Mouse (Mus musculus) ovary, postnatal 14 days (tissue): ENCODE measurements around the gene Tmem158.

Experiments
- DNase-seq: peaks from one replicate; pipeline ENCODE4 v3.0.0; 2022; ENCODE audit warnings: low spot score

Gene Tmem158

GRCm38 (mm10) chr9:123245146-123245545, 15.4 kb downstream of the Tmem158 start:
- DNase-seq, result no peak

- no peak for DNase-seq
Measured at GRCm38 (mm10) chr9:123243988-123244387, 16.6 kb downstream of the Tmem158 start.

DNA sequence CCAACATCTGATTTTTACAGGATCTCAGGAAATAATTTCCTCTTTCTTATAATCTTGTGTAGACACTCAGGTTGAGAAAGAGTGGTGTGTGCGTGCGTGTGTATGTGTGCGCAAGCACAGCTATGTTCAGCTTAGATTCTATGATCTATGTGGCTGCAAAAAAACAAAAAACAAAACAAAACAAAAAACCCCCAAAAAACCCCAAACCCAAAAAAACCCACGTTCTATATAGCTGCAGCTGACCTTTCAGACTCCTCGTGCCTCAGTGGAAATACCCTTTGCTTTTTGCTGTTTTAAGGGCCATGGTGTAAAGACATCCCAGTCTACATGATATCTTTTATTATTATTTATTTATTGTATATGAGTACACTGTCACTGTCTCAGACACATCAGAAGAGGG, 19.4 kb downstream of the Tmem158 start:
- no peak for DNase-seq

DNA sequence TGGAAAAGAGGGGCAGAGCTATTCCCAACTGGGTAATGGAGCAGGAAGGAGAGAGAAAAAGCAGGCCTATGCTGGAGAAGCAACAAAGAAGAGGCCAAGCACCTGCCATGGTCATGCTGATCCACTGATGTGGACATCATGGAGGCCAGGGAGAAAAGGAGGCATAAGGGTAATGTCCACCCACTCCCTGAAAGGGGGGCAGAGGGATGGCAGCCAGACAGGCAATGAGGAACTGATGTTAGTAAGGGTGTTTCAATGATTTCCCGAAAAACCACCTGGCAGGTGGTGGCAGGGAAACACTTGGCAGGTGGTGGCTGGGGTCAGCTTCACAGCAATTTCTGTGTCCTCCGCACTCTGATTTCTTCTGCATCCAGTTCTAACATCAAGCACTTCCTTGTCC, 19.8 kb downstream of the Tmem158 start:
- no peak for DNase-seq

DNA sequence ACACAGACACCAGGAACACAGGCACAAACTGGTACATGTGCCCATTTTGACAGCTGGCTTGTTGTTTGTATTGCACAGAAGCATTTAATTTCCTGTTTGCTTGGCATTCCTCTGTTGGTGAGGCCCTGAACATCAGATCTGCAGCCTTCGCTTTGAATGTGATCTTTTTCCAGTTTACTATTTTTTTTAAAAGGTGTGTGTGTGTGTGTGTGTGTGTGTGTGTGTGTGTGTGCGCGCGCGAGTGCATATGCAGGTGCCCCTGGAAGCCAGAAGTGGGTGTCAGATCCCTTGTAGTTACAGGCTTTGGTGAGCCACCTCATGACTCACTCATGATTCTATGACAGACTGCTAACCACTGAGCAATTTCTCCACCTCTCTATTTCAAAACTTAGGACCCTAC, 20.3 kb downstream of the Tmem158 start:
- DNase-seq, result no peak

DNA sequence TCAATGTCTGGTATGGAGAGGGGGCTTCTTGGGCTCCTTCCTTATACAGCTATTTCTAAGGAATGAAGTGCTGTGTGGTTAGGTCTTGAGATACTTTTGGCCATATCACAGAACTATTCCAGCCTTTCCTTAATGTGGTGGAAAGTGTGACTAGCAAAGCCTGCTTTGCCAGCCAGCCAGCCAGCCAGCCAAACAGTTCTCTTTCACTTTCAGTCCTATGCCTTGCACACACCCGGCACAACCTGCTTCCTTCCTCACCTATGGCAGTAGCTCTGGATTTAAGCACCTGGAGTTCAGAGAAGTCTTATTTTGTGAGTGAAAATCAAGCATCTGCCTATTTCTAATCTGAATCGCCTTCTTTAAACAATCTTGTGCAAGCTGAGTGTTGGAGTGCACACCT, 20.9 kb downstream of the Tmem158 start:
- DNase-seq, result no peak

DNA sequence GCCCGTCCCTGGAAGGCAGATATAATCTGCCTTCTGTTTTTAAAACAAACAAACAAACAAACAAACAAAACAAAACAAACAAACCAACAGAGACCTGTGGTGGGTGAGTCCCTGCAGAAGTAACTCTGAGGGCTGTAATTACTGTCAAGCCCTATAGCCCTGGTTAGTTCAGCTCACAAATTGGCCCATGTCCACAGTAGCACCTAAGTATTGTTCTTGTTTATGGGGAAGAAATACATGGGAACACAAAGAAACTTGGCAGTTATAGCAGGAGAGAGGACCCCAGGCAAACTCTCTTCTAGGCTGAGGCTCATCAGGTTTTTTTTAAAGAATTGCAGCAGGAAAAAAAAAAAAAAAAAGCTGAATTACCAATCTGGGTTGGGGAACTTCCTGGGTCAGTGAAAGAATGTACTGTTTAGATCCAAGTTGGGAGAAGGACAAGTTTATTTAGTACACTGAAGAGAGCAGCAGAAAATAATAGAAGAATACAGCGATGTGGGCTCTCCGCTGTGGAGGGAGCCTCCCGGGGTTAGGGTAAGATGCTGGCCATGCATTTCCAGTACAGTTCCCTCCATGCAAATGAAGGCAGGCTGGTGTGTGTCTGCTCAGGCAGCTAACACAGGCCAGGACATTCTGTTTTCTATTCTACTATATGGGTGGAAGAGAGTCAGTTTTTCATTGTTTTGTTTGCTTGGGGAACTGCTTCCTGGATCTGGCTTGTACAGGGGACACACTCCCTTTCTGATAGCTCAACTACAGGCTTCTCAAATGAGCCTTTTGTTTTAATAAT, 22.1 kb downstream of the Tmem158 start:
- DNase-seq, result no peak

DNA sequence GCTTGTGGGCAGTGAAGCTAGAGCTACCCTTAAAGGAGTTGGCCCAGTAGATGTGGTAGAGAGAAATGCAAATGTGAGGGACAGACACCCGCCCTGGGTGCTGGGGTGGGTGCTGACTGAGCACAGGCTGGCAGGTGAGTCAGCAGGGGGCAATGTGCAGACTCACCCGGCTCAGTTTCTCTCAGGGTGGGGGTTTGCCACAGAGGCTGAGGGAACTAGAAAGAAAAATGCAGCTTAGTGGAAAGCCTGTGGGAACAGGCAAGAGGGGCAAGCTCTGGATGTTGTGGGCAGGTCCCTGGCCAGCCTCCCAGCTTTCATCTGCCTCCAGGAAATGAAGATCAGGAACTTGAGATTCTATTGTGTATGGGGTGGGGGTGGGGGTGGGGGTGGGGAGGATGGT, 22.8 kb downstream of the Tmem158 start:
- peak; percentile 31 for DNase-seq

DNA sequence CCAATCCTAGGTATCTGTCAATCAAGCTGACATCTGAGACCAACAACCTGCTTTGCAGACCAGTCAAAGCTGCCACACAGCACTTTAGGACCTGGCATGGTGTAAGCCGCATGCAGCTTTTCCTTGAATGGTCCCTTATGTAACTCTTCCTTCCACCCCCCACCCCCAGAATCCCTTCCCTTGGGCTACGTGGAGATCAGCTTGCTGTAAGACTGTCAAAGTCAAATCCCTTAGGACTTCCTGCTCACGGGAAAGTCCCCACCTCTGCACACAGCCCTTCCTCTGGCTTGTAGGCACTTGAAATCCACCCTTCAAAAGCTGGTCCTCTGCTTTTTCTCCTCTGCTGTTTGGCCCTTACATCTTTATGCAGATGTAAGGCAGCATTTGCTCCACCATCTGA, 24.9 kb downstream of the Tmem158 start:
- DNase-seq, result no peak

DNA sequence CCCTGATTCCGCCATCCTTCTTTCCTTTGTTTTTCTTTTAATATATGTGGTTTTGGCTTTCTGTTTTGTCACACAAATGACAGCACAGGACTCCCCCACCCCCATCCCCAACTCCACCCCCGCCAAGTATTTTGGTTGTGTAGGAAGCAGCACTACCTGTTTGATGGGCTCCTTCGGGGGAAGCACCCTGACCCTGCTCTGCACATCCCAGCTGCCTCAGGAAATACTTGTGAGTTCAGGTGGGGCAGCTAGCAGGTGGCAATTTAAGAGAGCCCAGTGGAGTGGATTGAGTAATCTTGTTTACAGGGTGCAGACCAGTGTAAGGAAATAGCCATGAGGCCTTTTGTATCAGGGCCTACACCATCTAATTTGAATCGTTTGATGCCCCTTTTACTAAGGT, 30.7 kb downstream of the Tmem158 start:
- DNase-seq, result no peak

DNA sequence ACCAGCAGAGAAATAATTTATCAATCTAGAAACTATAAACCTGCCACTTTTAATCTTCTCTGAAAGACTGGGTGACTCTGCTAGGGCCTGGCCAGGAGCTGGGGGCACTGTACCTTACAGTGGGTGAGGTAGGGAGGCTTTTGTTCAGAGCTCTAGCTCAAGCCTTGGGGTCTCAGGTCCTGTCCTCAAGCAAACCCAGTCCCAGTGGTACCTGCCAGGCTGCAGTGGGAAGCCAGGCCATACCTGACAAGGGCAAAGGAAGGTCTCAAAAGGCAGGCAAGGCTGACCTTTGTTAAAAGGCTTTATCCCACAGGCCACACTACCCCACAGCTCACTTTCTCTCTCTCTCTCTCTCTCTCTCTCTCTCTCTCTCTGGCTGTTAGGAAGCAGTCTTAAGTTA, 31.9 kb downstream of the Tmem158 start:
- DNase-seq, result no peak

GRCm38 (mm10) chr9:123227106-123227750, 33.3 kb downstream of the Tmem158 start:
- DNase-seq, result no peak

DNA sequence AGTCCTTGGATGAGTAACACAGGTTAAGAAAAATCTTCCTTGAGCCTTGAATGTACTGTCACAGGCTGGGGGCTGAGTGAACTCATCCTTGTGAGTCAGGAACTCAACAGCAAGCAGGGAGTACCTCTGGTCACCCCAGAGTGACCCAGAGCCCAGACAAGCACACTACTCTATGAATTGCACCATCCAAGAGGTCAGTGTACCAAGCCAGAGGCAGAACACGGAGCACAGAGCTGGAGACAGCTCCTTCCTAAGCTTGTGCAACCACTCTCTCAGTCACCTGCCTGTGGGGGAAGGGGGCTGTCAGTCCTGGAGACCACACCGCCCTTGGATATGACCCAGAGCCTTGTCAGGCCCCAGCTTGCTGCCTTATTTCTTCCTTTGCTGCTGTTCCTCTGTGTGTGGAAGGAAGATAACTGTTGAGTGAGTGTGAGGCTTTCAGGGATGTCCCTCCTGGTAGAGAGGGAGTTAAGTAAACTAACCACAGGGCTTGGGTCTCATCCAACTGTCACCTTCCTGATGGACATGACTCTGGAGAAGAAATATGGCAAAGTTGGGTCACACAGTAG, 35.6 kb downstream of the Tmem158 start:
- no peak for DNase-seq

- DNase-seq, result no peak
Measured at GRCm38 (mm10) chr9:123219826-123220225, 40.7 kb downstream of the Tmem158 start.

- no peak for DNase-seq
Measured at GRCm38 (mm10) chr9:123215621-123216440, 44.7 kb downstream of the Tmem158 start, which contains the start of gene Cdcp1. Gene Cdcp1 (minus strand): TSS chr9:123216038.

DNA sequence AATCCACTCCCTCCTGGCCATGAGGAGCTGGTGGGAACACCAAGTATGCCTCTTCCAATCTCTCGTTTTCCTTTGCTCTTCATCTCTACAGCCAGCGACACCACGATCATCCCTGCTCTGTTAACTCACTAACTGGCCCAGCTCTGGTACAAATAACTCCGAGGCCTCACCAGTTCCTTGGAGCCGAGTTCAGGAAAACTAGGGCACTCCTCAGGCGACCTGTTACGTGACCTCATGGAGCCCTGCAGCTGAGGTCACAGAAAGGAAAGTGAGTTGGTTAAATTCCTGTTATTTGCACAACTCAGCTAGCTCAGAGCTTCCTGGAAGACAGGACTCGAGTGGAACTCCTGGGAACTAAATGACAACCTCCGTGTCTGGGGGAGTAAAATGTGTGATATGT, 47.2 kb downstream of the Tmem158 start:
- no peak for DNase-seq
